Mouse (Mus musculus) frontal cortex, postnatal 14 days (tissue): ENCODE measurements around the gene Scnm1.
A peak's percentile ranks its signal among the peaks of the same experiment; 100 is the strongest.

Source experiments
- DNase-seq, 2 experiments: peaks; one replicate each; pipeline ENCODE4 v3.0.0; 2022; ENCODE audit warnings: low spot score in 2 of 2

Scnm1 gene

GRCm38 (mm10) chr3:95133680-95134101, at the start of gene Scnm1, which contains the start of gene Lysmd1:
Gene Scnm1, minus strand, starts transcription at chr3:95134011.
Gene Lysmd1, plus strand, starts transcription at chr3:95134088.
- peak; percentile 83 to 91 for DNase-seq

- no peak for DNase-seq
These were observed 48.0 kb upstream of the Scnm1 start for GRCm38 (mm10) chr3:95181841-95182240.

GRCm38 (mm10) chr3:95179890-95180289, 46.1 kb upstream of the Scnm1 start:
- DNase-seq: no peak

GRCm38 (mm10) chr3:95178948-95179347, 45.1 kb upstream of the Scnm1 start:
- DNase-seq: no peak

GRCm38 (mm10) chr3:95177583-95177982, 43.8 kb upstream of the Scnm1 start:
- no peak for DNase-seq

- DNase-seq: no peak
These were observed 42.7 kb upstream of the Scnm1 start for GRCm38 (mm10) chr3:95176500-95176899.

- peak; percentile 67 to 79 for DNase-seq
These were observed 40.3 kb upstream of the Scnm1 start for GRCm38 (mm10) chr3:95174011-95174592.

- no peak for DNase-seq
These were observed 39.6 kb upstream of the Scnm1 start for GRCm38 (mm10) chr3:95173256-95173949.

- DNase-seq: no peak
These were observed 38.9 kb upstream of the Scnm1 start for GRCm38 (mm10) chr3:95172526-95173255.

- no peak for DNase-seq
These were observed 37.3 kb upstream of the Scnm1 start for GRCm38 (mm10) chr3:95171105-95171504.

- DNase-seq: no peak
These were observed 36.2 kb upstream of the Scnm1 start for GRCm38 (mm10) chr3:95169996-95170395.

- DNase-seq: no peak
These were observed 31.0 kb upstream of the Scnm1 start for GRCm38 (mm10) chr3:95164840-95165239.

- DNase-seq: no peak
These were observed 30.4 kb upstream of the Scnm1 start for GRCm38 (mm10) chr3:95164256-95164550.

GRCm38 (mm10) chr3:95163419-95164255, 29.8 kb upstream of the Scnm1 start:
- DNase-seq: no peak

GRCm38 (mm10) chr3:95162345-95162628, 28.5 kb upstream of the Scnm1 start:
- no peak for DNase-seq

- DNase-seq: no peak
These were observed 28.0 kb upstream of the Scnm1 start for GRCm38 (mm10) chr3:95161618-95162344.

- DNase-seq: no peak
These were observed 27.3 kb upstream of the Scnm1 start for GRCm38 (mm10) chr3:95161041-95161551.

- DNase-seq: peak; percentile 81 to 84
These were observed 26.5 kb upstream of the Scnm1 start, which contains the start of gene Sema6c for GRCm38 (mm10) chr3:95159987-95160963. Gene Sema6c, plus strand, starts transcription at chr3:95160457.

- DNase-seq: no peak
These were observed 25.7 kb upstream of the Scnm1 start for GRCm38 (mm10) chr3:95159511-95159986.

GRCm38 (mm10) chr3:95153874-95154273, 20.1 kb upstream of the Scnm1 start:
- DNase-seq: no peak
